Mouse (Mus musculus) urinary bladder, postnatal 36 days (tissue): ENCODE results near the gene Ap4b1.
"Not testable (repeated sequence)": the region's sequence is repeated elsewhere in the genome, so short reads cannot be mapped to it uniquely, and the experiment has no call there.

Experiments
- DNase-seq, 2 experiments: peaks; one replicate each; pipeline ENCODE4 v3.0.0; 2022; ENCODE audit warnings: low spot score in 2 of 2, mixed read lengths in 1 of 2

Gene Ap4b1

DNA sequence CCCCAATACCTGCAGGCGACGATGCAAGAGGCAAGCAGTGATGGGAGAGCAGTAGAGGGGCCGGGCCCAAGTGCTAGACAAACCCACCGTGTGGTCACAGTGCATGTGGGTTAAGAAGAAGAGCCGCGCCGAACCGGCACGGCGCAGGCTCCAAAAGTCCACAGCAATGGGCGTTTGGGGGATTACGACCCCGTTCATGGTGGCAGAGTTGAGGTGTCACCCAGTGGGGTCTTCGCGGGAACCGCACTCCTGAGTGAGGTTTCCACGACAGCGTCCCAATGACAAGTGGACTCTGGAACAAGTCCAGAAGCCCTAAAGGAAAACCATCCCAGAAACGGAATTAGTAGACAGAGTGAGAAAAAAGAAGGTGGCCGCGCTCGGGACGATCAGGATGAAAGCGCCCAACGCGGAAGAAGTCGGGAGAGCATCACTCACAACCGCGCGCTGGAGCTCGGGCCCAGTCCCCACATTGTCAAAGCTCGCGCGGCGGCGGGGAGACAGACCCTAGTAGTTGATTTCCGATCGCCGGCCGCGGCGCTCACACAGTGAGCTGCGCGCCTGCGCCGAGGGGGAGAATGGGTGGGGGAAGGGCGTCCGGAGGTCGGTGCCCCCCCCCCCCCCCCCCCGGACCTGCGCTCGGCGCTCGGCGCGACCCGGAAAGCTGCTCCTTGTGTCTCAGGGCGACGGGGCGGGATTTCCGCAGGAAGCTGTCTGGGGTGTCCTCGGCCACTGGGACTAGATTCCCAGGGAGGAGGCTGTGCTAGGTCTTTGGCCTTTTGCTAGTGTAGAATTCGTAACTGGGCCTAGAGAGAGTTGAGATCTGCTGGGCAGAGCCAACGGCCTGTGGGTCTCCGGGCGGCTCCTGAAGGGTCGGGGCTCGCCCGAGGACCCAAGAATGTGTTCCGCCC, at the start of gene Ap4b1, which contains the start of the genes Dclre1b and Gm43064:
Gene Ap4b1 (plus strand): TSS at position 630 of the 908 bp plus-strand sequence.
Gene Dclre1b (minus strand): TSS at position 554 of the 908 bp plus-strand sequence.
Gene Gm43064 (plus strand): TSS at position 683 of the 908 bp plus-strand sequence.
- DNase-seq, result peak; percentile 77 to 86

DNA sequence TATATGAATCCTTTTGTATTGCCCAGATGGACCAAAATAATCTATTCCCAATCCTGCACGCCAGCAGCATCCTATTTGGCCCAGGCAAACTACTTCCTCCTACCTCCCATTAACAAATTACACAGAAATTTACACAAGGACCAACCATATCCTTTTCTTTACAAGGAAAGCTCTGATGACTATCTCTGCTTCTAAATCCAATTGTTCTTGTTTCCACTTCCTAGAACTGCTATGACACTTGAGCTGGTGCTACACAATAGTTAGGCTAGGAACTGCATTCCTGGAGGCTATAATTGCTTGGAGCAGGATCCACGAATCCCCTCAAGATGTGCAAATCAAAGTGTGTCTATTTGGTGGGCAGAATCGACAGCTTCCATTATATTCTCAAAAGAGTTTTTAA, 42.5 kb upstream of the Ap4b1 start:
- no peak for DNase-seq

- peak; percentile 70 to 83 for DNase-seq
Measured at GRCm38 (mm10) chr3:103771531-103772130, 37.7 kb upstream of the Ap4b1 start.

DNA sequence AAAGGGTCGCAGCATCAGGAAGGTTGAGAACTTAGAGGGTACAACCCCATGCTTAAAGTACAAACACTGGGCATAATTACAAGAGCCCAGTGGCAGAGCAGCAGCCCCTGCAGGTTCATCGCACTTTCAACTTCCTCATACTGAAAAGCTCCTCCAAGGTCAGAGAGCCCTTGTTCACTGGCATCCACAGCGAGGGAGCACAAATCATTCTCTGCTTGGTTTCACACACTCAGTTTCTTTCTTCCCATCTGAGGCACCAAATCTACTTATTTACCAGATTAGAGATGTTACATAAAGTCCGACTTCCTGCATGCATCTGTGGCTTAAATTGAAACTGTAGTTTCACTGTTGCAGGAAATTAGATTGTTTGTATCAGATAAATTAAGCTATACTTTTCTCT, 36.5 kb upstream of the Ap4b1 start:
- DNase-seq, result no peak

GRCm38 (mm10) chr3:103773508-103773907, 35.8 kb upstream of the Ap4b1 start:
- no peak for DNase-seq

DNA sequence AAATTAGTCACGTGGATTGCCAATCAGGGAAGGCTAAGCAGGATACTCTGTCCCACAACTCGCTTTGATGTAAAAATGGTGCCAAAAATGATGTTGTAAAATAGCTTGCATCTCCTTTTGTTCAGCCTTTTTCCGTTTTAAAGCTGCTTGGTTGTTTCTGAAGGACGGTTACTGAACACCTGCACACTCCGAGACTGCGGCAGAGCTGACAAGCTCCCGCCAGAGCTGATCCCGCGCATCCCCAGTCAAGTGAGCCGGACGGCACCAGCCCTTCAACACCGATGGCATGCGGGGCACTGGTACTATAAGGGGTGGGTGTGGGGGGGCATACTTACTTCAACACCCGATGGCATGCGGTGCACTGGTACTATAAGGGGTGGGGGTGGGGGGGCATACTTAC, 35.3 kb upstream of the Ap4b1 start:
- DNase-seq, result no peak

DNA sequence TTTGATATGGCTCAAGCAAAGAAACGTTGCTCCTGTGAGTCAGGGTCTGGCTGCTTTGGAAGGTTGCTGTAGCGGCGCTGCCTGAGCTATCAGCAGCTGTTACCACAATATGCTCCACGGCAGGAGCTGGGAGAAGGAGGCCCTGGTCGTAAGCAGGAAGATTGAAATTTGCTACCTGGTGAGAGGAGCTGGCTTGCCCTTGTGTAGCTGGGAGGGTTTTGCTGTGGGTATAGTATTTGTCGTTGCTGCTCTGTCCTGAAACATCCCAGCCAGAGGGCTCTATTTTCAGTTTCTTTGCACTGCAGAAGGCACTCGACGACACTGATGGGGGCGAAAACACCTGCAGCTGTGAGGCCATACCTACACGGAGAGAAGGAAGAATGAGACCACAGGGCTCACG, 31.4 kb upstream of the Ap4b1 start:
- no peak for DNase-seq

DNA sequence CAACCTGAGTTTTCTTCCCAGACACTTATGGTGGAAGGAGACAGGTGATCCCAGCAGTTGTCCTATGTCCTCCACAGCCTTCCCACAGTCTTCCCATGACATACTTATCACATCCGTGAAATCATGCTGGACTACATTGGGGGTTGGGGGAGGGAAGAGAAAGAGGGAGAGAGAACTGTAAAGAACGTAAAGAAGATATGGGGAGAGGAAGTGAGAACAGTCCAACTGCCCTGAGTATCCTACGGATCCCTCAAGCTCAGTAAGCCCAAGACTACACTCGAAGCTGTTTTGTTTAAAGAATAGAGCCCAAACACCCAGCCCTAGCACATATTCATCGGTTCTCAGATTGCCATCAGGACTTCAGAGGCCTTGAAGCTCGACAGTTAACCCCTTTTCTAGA, 30.7 kb upstream of the Ap4b1 start:
- no peak for DNase-seq

- DNase-seq, result no peak
Measured at GRCm38 (mm10) chr3:103779183-103779582, 30.1 kb upstream of the Ap4b1 start.

GRCm38 (mm10) chr3:103780271-103780670, 29.0 kb upstream of the Ap4b1 start:
- DNase-seq, result no peak

DNA sequence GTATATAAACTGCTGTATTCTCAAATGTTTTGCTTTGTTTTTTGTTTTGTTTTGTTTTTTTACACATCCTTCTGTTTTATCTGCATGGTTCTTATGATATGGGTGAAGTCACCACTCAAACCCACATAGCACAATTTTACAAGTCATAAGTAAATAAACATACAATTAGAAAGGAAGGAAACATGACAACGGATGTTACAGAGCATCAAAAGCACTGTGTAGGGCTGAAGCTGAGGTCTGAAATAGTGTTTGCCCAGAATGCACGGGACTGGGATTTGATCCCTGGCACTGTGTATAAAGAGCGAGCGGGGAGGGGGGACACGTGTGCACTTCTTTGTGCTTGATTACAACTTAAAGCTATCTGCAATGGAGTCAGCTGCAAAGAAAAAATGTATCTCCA, 28.5 kb upstream of the Ap4b1 start:
- no peak for DNase-seq

DNA sequence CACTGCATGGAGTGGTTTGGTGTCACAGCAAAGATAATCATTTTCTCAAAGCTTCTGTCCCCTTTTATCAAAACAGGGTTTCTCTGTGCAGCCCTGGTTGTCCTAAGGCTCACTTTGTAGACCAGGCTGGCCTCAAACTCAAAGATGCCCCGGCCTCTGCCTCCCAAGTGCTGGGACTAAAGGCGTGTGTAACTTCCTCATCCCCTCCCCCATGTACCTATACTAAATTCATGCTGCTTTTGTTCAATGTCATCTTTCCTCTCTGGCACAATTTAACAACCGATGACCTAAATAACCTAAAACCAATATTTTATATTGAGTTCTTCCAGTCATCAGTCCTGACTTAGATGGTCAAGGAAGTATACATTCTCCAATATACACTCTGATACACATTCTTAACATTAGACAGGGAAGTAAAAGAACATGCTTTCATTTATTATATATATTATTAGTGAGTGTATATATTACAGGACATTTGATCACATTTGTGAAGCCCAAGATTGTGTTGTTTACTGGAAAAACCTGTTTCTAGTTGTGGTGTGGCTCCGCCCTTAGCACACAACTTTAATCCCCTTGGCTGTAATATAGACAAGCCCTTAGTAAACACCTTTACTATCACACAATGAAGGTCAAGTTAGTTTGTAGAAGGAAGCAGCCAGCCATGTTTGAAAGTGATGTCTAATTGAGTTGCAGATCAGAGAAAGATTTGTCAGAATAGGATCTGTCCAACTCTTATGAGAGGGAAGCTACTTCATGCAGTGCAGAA, 26.3 kb upstream of the Ap4b1 start:
- no peak for DNase-seq

DNA sequence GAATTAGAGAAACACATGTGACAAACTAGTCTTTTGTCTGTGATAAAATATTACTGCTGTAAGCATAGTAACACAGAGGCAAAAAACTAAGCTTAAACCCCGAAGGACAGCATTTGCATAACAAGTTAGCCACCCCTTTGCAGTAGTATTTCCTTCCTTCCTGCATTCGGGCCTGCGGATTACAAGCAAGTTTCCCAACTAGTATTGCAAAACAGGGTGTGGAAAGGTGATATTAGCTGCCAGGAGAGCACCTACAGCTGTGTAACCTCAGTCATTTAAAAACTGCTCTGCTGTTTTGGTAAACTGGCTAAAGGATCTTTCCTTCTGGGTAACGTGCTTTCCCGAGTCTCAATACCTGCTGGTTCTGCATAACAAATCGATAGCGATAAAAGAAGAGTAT, 22.1 kb upstream of the Ap4b1 start:
- peak in 1 of 2 experiments; percentile 38 for DNase-seq

- DNase-seq, result no peak
Measured at GRCm38 (mm10) chr3:103789096-103789495, 20.2 kb upstream of the Ap4b1 start.

DNA sequence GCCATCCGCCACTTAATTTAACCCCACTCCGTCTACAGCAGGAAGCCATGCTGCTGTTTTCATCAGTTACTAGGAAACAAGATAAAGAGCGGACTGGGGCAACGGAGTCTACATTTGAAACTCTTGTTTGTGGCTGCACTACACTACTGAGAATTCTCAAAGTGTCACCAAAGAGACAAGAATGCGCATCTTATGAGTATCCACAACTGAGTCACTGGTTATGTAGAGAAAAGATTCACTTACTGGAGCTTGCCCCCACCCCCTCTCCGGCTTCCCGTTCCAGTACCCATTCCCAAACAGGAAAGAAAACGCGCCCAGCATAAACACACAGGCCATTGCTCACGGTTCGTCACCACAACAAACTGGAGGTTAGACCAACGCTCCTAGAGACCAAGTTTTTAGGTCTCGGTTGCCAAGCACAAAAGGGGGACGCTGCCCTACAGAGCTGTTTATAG, 19.4 kb upstream of the Ap4b1 start:
- DNase-seq, result peak; percentile 32 to 40

GRCm38 (mm10) chr3:103790346-103791145, 18.8 kb upstream of the Ap4b1 start:
- peak; percentile 30 to 38 for DNase-seq

DNA sequence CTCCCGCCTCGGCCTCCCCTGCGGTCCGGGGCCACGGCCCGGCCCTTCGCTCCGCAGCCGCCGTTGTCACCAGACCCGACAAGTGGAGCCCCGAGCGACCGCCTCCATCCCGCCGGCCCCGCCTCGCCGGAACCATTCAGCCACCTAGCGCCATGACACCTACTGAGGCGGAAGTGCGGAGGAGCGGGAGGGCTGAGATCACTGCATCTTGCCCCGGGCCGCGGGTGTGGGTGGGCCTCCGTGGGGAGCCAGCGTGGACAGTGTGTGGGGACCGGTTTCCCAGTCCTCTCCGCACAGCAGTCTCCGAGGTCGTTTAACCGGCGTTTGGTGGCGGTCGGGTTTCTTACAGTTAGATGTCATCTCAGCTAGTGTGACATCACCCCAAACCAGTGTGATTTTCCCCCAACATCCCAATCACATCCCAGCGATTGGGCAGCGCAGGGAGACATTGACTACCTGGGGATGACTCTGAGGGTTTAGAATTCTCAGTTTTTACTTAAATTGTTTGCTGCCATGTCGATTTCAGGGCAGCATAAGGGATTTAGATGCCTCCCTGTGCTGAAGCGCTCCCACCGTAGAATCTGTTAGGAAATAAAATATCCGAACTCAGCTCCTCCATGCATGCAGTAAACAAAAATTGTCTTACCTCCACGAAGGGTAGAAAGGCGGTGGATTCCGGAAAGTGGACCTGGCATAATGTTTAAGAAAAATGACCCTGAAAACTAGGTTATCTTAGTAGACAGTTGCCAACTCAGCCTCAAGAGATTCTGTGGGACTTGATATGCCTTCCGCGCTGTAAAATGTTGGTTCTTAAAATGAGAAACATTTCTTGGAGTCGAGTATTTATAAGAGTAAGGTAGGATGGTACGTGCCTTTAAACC, 17.9 kb upstream of the Ap4b1 start, which contains the start of gene Hipk1:
Gene Hipk1 (minus strand): TSS at position 334 of the 881 bp plus-strand sequence.
- peak; percentile 89 to 95 for DNase-seq

- not testable (repeated sequence) for DNase-seq
Measured at GRCm38 (mm10) chr3:103792111-103792406, 17.3 kb upstream of the Ap4b1 start.

GRCm38 (mm10) chr3:103792566-103792965, 16.8 kb upstream of the Ap4b1 start:
- DNase-seq, result no peak

DNA sequence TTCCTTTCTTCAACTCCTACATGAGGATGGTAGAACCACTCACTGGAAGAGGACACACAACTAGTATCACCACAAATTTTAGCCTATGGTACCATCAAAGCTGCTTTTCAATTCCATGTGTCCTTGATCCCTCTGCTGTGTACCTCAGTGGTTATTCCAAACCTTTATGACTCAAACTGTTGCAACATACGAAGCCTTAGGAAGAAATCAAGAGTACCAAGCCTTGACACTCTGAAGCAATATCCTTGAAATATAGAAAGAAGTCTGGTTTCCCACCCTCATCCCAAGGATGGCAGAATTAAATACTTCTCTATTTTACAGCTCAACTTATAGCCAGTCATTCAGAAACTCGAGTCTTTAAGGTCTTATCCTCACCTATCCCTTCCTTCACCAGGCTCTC, 12.9 kb upstream of the Ap4b1 start:
- DNase-seq, result no peak
